Mouse (Mus musculus): ENCODE data around the gene Mtus2. TPM values are rescaled to one million over a fixed set of nuclear protein-coding genes. Genes with fewer than 3 reads are reported as not detected.

Mtus2 gene
- 5.3 and 6.9 TPM in 2 replicates for polyA plus RNA-seq (2016; fragmentation: Nextera tagmentation; extraction: Ambion mirVana)

GRCm38 (mm10) chr5:147956821-147957564 is at the start of gene Mtus2:
Gene Mtus2, plus strand, starts transcription at chr5:147957320.
- Histone ChIP-seq H3K27me3 (peaks cover 50% of the 10 kb centered on the region), H3K4me2 (peak within 1 kb of the TSS; percentile 97), H3K27ac (no peak within 1 kb of the TSS), H3K4me1 (replicated peaks) (peaks cover 14% of the 10 kb centered on the region), H3K9me3 (no peaks in the 10 kb centered on the region), H3K4me3 (replicated peaks) (peak within 1 kb of the TSS; percentile 57), H3K9ac (replicated peaks) (peak within 1 kb of the TSS; percentile 35), H3K36me3 (no peaks in the 10 kb centered on the region)
- ATAC-seq (ENCODE audit: insufficient number of reproducible peaks, insufficient read depth, low FRiP score, low TSS enrichment, low read depth), result peak; percentile 75
- WGBS, result 1% methylated on average over 55 of the region's 55 CpGs

- H3K9ac ChIP-seq (replicated peaks), result no peak overlapping the region
- no peak for ATAC-seq (ENCODE audit: insufficient number of reproducible peaks, insufficient read depth, low FRiP score, low TSS enrichment, low read depth)
- WGBS, result 80% methylated on average over 8 of the region's 8 CpGs
Measured at GRCm38 (mm10) chr5:147907851-147908250, 49.3 kb upstream of the Mtus2 start.

GRCm38 (mm10) chr5:147910807-147911509 is 46.2 kb upstream of the Mtus2 start:
- Histone ChIP-seq H3K9ac (replicated peaks) (no peak overlapping the region), H3K4me1 (replicated peaks) (peaks cover 14% of the 10 kb centered on the region), H3K36me3 (no peaks in the 10 kb centered on the region), H3K27ac (no peak overlapping the region), H3K27me3 (no peaks in the 10 kb centered on the region), H3K9me3 (no peaks in the 10 kb centered on the region), H3K4me3 (replicated peaks) (no peak overlapping the region), H3K4me2 (no peak overlapping the region)
- no peak for ATAC-seq (ENCODE audit: insufficient number of reproducible peaks, insufficient read depth, low FRiP score, low TSS enrichment, low read depth)
- 84% methylated on average over 12 of the region's 12 CpGs for WGBS

More at GRCm38 (mm10) chr5:147907851-147908250, 49.3 kb upstream of the Mtus2 start:
- no peaks in the 10 kb centered on the region for H3K27me3 ChIP-seq
- H3K4me2 ChIP-seq, result no peak overlapping the region
- no peaks in the 10 kb centered on the region for H3K36me3 ChIP-seq
- 0 out of 2 replicates have a peak, but pooled peaks cover under 1% of the 10 kb centered on the region for H3K4me1 ChIP-seq (replicated peaks)
- no peak overlapping the region for H3K4me3 ChIP-seq (replicated peaks)
- no peak overlapping the region for H3K27ac ChIP-seq
- H3K9me3 ChIP-seq, result no peaks in the 10 kb centered on the region

- no peak overlapping the region for H3K27ac ChIP-seq
- H3K4me2 ChIP-seq, result no peak overlapping the region
- peaks cover 14% of the 10 kb centered on the region for H3K4me1 ChIP-seq (replicated peaks)
- no peaks in the 10 kb centered on the region for H3K36me3 ChIP-seq
- ATAC-seq (ENCODE audit: insufficient number of reproducible peaks, insufficient read depth, low FRiP score, low TSS enrichment, low read depth), result no peak
- H3K9ac ChIP-seq (replicated peaks), result no peak overlapping the region
- 78% methylated on average over 5 of the region's 5 CpGs for WGBS
- H3K27me3 ChIP-seq, result no peaks in the 10 kb centered on the region
- H3K4me3 ChIP-seq (replicated peaks), result no peak overlapping the region
- no peaks in the 10 kb centered on the region for H3K9me3 ChIP-seq
Measured at GRCm38 (mm10) chr5:147911744-147912143, 45.4 kb upstream of the Mtus2 start.

GRCm38 (mm10) chr5:147913241-147913842 is 43.8 kb upstream of the Mtus2 start:
- no peaks in the 10 kb centered on the region for H3K9me3 ChIP-seq
- ATAC-seq (ENCODE audit: insufficient number of reproducible peaks, insufficient read depth, low FRiP score, low TSS enrichment, low read depth), result no peak
- H3K4me3 ChIP-seq (replicated peaks), result no peak overlapping the region
- H3K27me3 ChIP-seq, result no peaks in the 10 kb centered on the region
- 30% methylated on average over 14 of the region's 14 CpGs for WGBS
- H3K36me3 ChIP-seq, result no peaks in the 10 kb centered on the region
- H3K4me1 ChIP-seq (replicated peaks), result peaks cover 14% of the 10 kb centered on the region
- H3K27ac ChIP-seq, result 0 out of 2 replicates have a peak overlapping the region, but pooled peaks have one; percentile 17
- H3K4me2 ChIP-seq, result peak overlapping the region; percentile 27
- H3K9ac ChIP-seq (replicated peaks), result 0 out of 2 replicates have a peak overlapping the region, but pooled peaks have one; percentile 8

- Histone ChIP-seq H3K9ac (replicated peaks) (no peak overlapping the region), H3K9me3 (no peaks in the 10 kb centered on the region), H3K4me1 (replicated peaks) (peaks cover 14% of the 10 kb centered on the region), H3K4me2 (no peak overlapping the region), H3K4me3 (replicated peaks) (no peak overlapping the region), H3K27ac (no peak overlapping the region), H3K36me3 (no peaks in the 10 kb centered on the region), H3K27me3 (no peaks in the 10 kb centered on the region)
- WGBS, result 55% methylated on average over 6 of the region's 6 CpGs
- ATAC-seq (ENCODE audit: insufficient number of reproducible peaks, insufficient read depth, low FRiP score, low TSS enrichment, low read depth), result no peak
Measured at GRCm38 (mm10) chr5:147915038-147915566, 42.0 kb upstream of the Mtus2 start.

- Histone ChIP-seq H3K4me2 (no peak overlapping the region), H3K4me1 (replicated peaks) (peaks cover 14% of the 10 kb centered on the region), H3K36me3 (no peaks in the 10 kb centered on the region), H3K9me3 (no peaks in the 10 kb centered on the region), H3K27ac (no peak overlapping the region), H3K4me3 (replicated peaks) (no peak overlapping the region), H3K27me3 (no peaks in the 10 kb centered on the region), H3K9ac (replicated peaks) (no peak overlapping the region)
- ATAC-seq (ENCODE audit: insufficient number of reproducible peaks, insufficient read depth, low FRiP score, low TSS enrichment, low read depth), result no peak
- 86% methylated on average over 9 of the region's 9 CpGs for WGBS
Measured at GRCm38 (mm10) chr5:147916171-147916570, 40.9 kb upstream of the Mtus2 start.

- H3K4me2 ChIP-seq, result no peak overlapping the region
- H3K4me3 ChIP-seq (replicated peaks), result no peak overlapping the region
- no peaks in the 10 kb centered on the region for H3K9me3 ChIP-seq
- H3K4me1 ChIP-seq (replicated peaks), result peaks cover 10% of the 10 kb centered on the region
- H3K27ac ChIP-seq, result no peak overlapping the region
- ATAC-seq (ENCODE audit: insufficient number of reproducible peaks, insufficient read depth, low FRiP score, low TSS enrichment, low read depth), result no peak
- H3K27me3 ChIP-seq, result no peaks in the 10 kb centered on the region
- WGBS, result 75% methylated on average over 17 of the region's 17 CpGs
- H3K9ac ChIP-seq (replicated peaks), result no peak overlapping the region
- no peaks in the 10 kb centered on the region for H3K36me3 ChIP-seq
Measured at GRCm38 (mm10) chr5:147918044-147918846, 38.9 kb upstream of the Mtus2 start.

GRCm38 (mm10) chr5:147924621-147925020 is 32.5 kb upstream of the Mtus2 start:
- Histone ChIP-seq H3K4me2 (no peak overlapping the region), H3K4me3 (replicated peaks) (no peak overlapping the region), H3K9me3 (no peaks in the 10 kb centered on the region), H3K27ac (no peak overlapping the region), H3K4me1 (replicated peaks) (no peaks in the 10 kb centered on the region), H3K27me3 (no peaks in the 10 kb centered on the region), H3K9ac (replicated peaks) (no peak overlapping the region), H3K36me3 (no peaks in the 10 kb centered on the region)
- 80% methylated on average over 5 of the region's 5 CpGs for WGBS
- no peak for ATAC-seq (ENCODE audit: insufficient number of reproducible peaks, insufficient read depth, low FRiP score, low TSS enrichment, low read depth)

GRCm38 (mm10) chr5:147925935-147926604 is 31.1 kb upstream of the Mtus2 start:
- H3K4me3 ChIP-seq (replicated peaks), result no peak overlapping the region
- ATAC-seq (ENCODE audit: insufficient number of reproducible peaks, insufficient read depth, low FRiP score, low TSS enrichment, low read depth), result no peak
- H3K4me2 ChIP-seq, result no peak overlapping the region
- no peaks in the 10 kb centered on the region for H3K9me3 ChIP-seq
- no peak overlapping the region for H3K27ac ChIP-seq
- no peaks in the 10 kb centered on the region for H3K4me1 ChIP-seq (replicated peaks)
- WGBS, result 69% methylated on average over 15 of the region's 15 CpGs
- no peaks in the 10 kb centered on the region for H3K36me3 ChIP-seq
- H3K27me3 ChIP-seq, result no peaks in the 10 kb centered on the region
- no peak overlapping the region for H3K9ac ChIP-seq (replicated peaks)

Measured in limb, embryonic 12.5 days (tissue).